Mouse (Mus musculus) forebrain, postnatal 0 days (tissue): ENCODE results near the gene Stx8. TPM values are rescaled to one million over a fixed set of nuclear protein-coding genes. Genes with fewer than 3 reads are reported as not detected.

Experiments used
- ATAC-seq: fragments of 200-750 bp; cut with Nextera tagmentation; 2 replicates; pipeline ENCODE4 v1.8.0; 2017; ENCODE audit warnings: mild to moderate bottlenecking, moderate library complexity
- DNase-seq: peaks from one replicate; pipeline ENCODE4 v3.0.0-alpha.2; 2015
- H3K27ac ChIP-seq: fragments of 300-500 bp; sonication (generic); 2 replicates; pipeline ENCODE4 v1.5.1; 2014; ENCODE audit warnings: low read depth, mild to moderate bottlenecking, antibody characterized with exemption, low read length, moderate library complexity, mixed read lengths
- H3K27me3 ChIP-seq: fragments of 300-500 bp; sonication (generic); 2 replicates; pipeline ENCODE4 v1.6.1; 2014; ENCODE audit warnings: mild to moderate bottlenecking, low read length, mixed read lengths; ENCODE audit not compliant: insufficient read depth
- H3K36me3 ChIP-seq: fragments of 300-500 bp; sonication (generic); 2 replicates; pipeline ENCODE4 v1.6.1; 2014; ENCODE audit warnings: mild to moderate bottlenecking, moderate library complexity; ENCODE audit not compliant: insufficient read depth
- H3K4me1 ChIP-seq: fragments of 300-500 bp; sonication (generic); 2 replicates; pipeline ENCODE4 v1.6.1; 2014; ENCODE audit warnings: antibody characterized with exemption; ENCODE audit not compliant: insufficient read depth
- H3K4me2 ChIP-seq: fragments of 300-500 bp; sonication (generic); 2 replicates; pipeline ENCODE4 v1.6.1; 2014; ENCODE audit warnings: low read depth, mild to moderate bottlenecking, moderate library complexity
- H3K4me3 ChIP-seq: fragments of 300-500 bp; sonication (generic); 2 replicates; pipeline ENCODE4 v1.5.1; 2014; ENCODE audit warnings: low read depth, low read length, mixed read lengths
- H3K9ac ChIP-seq: fragments of 300-500 bp; sonication (generic); 2 replicates; pipeline ENCODE4 v1.6.1; 2014; ENCODE audit warnings: mild to moderate bottlenecking
- H3K9me3 ChIP-seq: fragments of 300-500 bp; sonication (generic); 2 replicates; pipeline ENCODE4 v1.6.1; 2016; ENCODE audit warnings: low read length
- CTCF ChIP-seq: sonication (generic); IDR thresholded peaks from 2 replicates; pipeline ENCODE4 v1.5.1; 2016; ENCODE audit warnings: antibody characterized with exemption, control low read depth, low read depth
- WGBS: fragments of 180-500 bp; shearing (Covaris S2); extraction: QIAGEN DNeasy Blood & Tissue Kit; methylation state at CpG from one replicate; pipeline ENCODE4 v1.1.7; 2014; 5-methylcytosine and 5-hydroxymethylcytosine counted together
- polyA plus RNA-seq: library from polyadenylated mRNA; unstranded; fragments of >200 nt; fragmentation: Nextera tagmentation; extraction: Ambion mirVana; gene quantifications from 2 replicates; pipeline ENCODE4 v1.2.1, GENCODE M21; 2015
- total RNA-seq: library from RNA; depleted of rRNA; stranded (reverse); fragments of >200 nt; gene quantifications from 2 replicates; pipeline ENCODE4 v1.2.3, GENCODE M21; 2014

The Stx8 gene
- total and polyA plus RNA-seq, 2 experiments from 2014 or later = 11.1 to 67.8 TPM

GRCm38 (mm10) chr11:68203658-68204315, 237.8 kb downstream of the Stx8 start:
- no peak for TF ChIP-seq CTCF
- Histone ChIP-seq H3K4me1 (0 out of 2 replicates have a peak, but pooled peaks cover 3% of the 10 kb centered on the region), H3K9ac (no peak overlapping the region), H3K36me3 (no peaks in the 10 kb centered on the region), H3K4me2 (no peak overlapping the region), H3K4me3 (no peak overlapping the region), H3K27ac (no peak overlapping the region), H3K27me3 (no peaks in the 10 kb centered on the region), H3K9me3 (no peaks in the 10 kb centered on the region)
- ATAC-seq (no peak), DNase-seq (no peak)
- 76% methylated on average over 10 of the region's 10 CpGs for WGBS

- Histone ChIP-seq H3K27me3 (no peaks in the 10 kb centered on the region), H3K9me3 (no peaks in the 10 kb centered on the region), H3K27ac (no peak overlapping the region), H3K4me3 (no peak overlapping the region), H3K9ac (no peak overlapping the region), H3K36me3 (no peaks in the 10 kb centered on the region), H3K4me1 (no peaks in the 10 kb centered on the region), H3K4me2 (no peak overlapping the region)
- DNase-seq (no peak), ATAC-seq (no peak)
- WGBS = 95% methylated on average over 5 of the region's 5 CpGs
- no peak for TF ChIP-seq CTCF
Observed at GRCm38 (mm10) chr11:68204407-68204806, 238.4 kb downstream of the Stx8 start.

GRCm38 (mm10) chr11:68205572-68206229, 239.7 kb downstream of the Stx8 start:
- 81% methylated on average over 10 of the region's 10 CpGs for WGBS
- no peaks in the 10 kb centered on the region for H3K36me3 ChIP-seq
- no peaks in the 10 kb centered on the region for H3K9me3 ChIP-seq
- H3K27me3 ChIP-seq = no peaks in the 10 kb centered on the region
- H3K9ac ChIP-seq = no peak overlapping the region
- no peaks in the 10 kb centered on the region for H3K4me1 ChIP-seq
- no peak overlapping the region for H3K4me2 ChIP-seq
- H3K27ac ChIP-seq = no peak overlapping the region
- H3K4me3 ChIP-seq = no peak overlapping the region
- no peak for TF ChIP-seq CTCF
- ATAC-seq (peak; percentile 71), DNase-seq (peak; percentile 30)

- ATAC-seq (no peak), DNase-seq (no peak)
- Histone ChIP-seq H3K27ac (no peak overlapping the region), H3K9me3 (no peaks in the 10 kb centered on the region), H3K27me3 (no peaks in the 10 kb centered on the region), H3K9ac (no peak overlapping the region), H3K36me3 (no peaks in the 10 kb centered on the region), H3K4me2 (no peak overlapping the region), H3K4me3 (no peak overlapping the region), H3K4me1 (no peaks in the 10 kb centered on the region)
- WGBS = 83% methylated on average over 2 of the region's 2 CpGs
- no peak for TF ChIP-seq CTCF
Observed at GRCm38 (mm10) chr11:68208023-68208422, 242.0 kb downstream of the Stx8 start.

- H3K4me1 ChIP-seq = no peaks in the 10 kb centered on the region
- H3K4me3 ChIP-seq = no peak overlapping the region
- H3K27ac ChIP-seq = no peak overlapping the region
- H3K9me3 ChIP-seq = no peaks in the 10 kb centered on the region
- no peak for TF ChIP-seq CTCF
- no peak for DNase-seq
- H3K9ac ChIP-seq = no peak overlapping the region
- H3K36me3 ChIP-seq = no peaks in the 10 kb centered on the region
- ATAC-seq = no peak; the same call in 1 of the 2 replicates
- no peak overlapping the region for H3K4me2 ChIP-seq
- 59% methylated on average over 1 of the region's 1 CpGs for WGBS
- H3K27me3 ChIP-seq = no peaks in the 10 kb centered on the region
Observed at GRCm38 (mm10) chr11:68208582-68208981, 242.6 kb downstream of the Stx8 start.

- no peak for ATAC-seq
- TF ChIP-seq CTCF = no peak
- WGBS = 94% methylated on average over 4 of the region's 4 CpGs
- H3K4me2 ChIP-seq = no peak overlapping the region
- DNase-seq = no peak
- no peak overlapping the region for H3K4me3 ChIP-seq
- H3K4me1 ChIP-seq = 0 out of 2 replicates have a peak, but pooled peaks cover under 1% of the 10 kb centered on the region
- no peaks in the 10 kb centered on the region for H3K36me3 ChIP-seq
- no peaks in the 10 kb centered on the region for H3K27me3 ChIP-seq
- H3K27ac ChIP-seq = no peak overlapping the region
- H3K9me3 ChIP-seq = no peaks in the 10 kb centered on the region
- no peak overlapping the region for H3K9ac ChIP-seq
Observed at GRCm38 (mm10) chr11:68209506-68209905, 243.5 kb downstream of the Stx8 start.

GRCm38 (mm10) chr11:68210714-68211113, 244.7 kb downstream of the Stx8 start:
- Histone ChIP-seq H3K9me3 (no peaks in the 10 kb centered on the region), H3K4me3 (no peak overlapping the region), H3K27ac (no peak overlapping the region), H3K36me3 (no peaks in the 10 kb centered on the region), H3K4me1 (peaks cover 12% of the 10 kb centered on the region; the same call in 1 of the 2 replicates), H3K27me3 (no peaks in the 10 kb centered on the region), H3K4me2 (no peak overlapping the region), H3K9ac (no peak overlapping the region)
- WGBS = 96% methylated on average over 5 of the region's 5 CpGs
- TF ChIP-seq CTCF = no peak
- ATAC-seq (no peak), DNase-seq (no peak)
